Mouse (Mus musculus) heart, adult 2 months (tissue): ENCODE data around the gene Inha. TPM values are rescaled to one million over a fixed set of nuclear protein-coding genes. Genes with fewer than 3 reads are reported as not detected.

Experiments used
- DNase-seq, 2 experiments: peaks; one replicate each; pipeline ENCODE4 v3.0.0; 2021
- H3K27ac ChIP-seq: fragments of 200-600 bp; 2 replicates; pipeline ENCODE4 v1.8.1; 2022
- H3K27me3 ChIP-seq: fragments of 200-500 bp; 2 replicates; pipeline ENCODE4 v1.6.1; 2012; ENCODE audit warnings: mild to moderate bottlenecking, low read length, inconsistent platforms, mixed read lengths; ENCODE audit not compliant: control insufficient read depth, insufficient read depth
- H3K36me3 ChIP-seq: fragments of 200-500 bp; 2 replicates; pipeline ENCODE4 v1.6.1; 2012; ENCODE audit warnings: low read length, inconsistent platforms; ENCODE audit not compliant: control insufficient read depth, insufficient read depth
- H3K4me1 ChIP-seq: fragments of 200-500 bp; 2 replicates; pipeline ENCODE4 v1.6.1; 2011; ENCODE audit warnings: low read length; ENCODE audit not compliant: control insufficient read depth, insufficient read depth
- H3K4me3 ChIP-seq: fragments of 200-600 bp; 2 replicates; pipeline ENCODE4 v1.8.1; 2022
- H3K79me2 ChIP-seq: fragments of 200-500 bp; replicated peaks from 2 replicates; pipeline ENCODE4 v1.6.1; 2012; ENCODE audit warnings: mild to moderate bottlenecking, inconsistent platforms, low read length, moderate library complexity, mixed read lengths; ENCODE audit not compliant: control insufficient read depth, insufficient read depth
- H3K9ac ChIP-seq: fragments of 200-500 bp; 2 replicates; pipeline ENCODE4 v1.6.1; 2012; ENCODE audit warnings: low read depth, mild to moderate bottlenecking, control low read depth, inconsistent platforms, low read length, mixed read lengths
- CTCF ChIP-seq: fragments of 200-600 bp; IDR thresholded peaks from 2 replicates; pipeline ENCODE4 v1.8.1; 2022; ENCODE audit warnings: antibody characterized with exemption, mild to moderate bottlenecking, moderate library complexity
- EP300 ChIP-seq: fragments of 200-500 bp; IDR thresholded peaks from 2 replicates; pipeline ENCODE4 v1.6.1; 2011; ENCODE audit warnings: low read depth, low read length, control low read depth; ENCODE audit not compliant: insufficient read depth
- POLR2A ChIP-seq: fragments of 200-500 bp; IDR thresholded peaks from 2 replicates; pipeline ENCODE4 v1.6.1; 2011; ENCODE audit warnings: mild to moderate bottlenecking, low read depth, low read length, control low read depth; ENCODE audit not compliant: insufficient read depth
- WGBS: fragments of 180-500 bp; shearing (Covaris S2); methylation state at CpG from one replicate; pipeline ENCODE4 v1.1.7; 2018; 5-methylcytosine and 5-hydroxymethylcytosine counted together
- intact Hi-C: fragments of 180-260 bp; cut with DNase I; formaldehyde crosslinking; loops from one replicate; pipeline ENCODE4 v1.15.1; 2025
- polyA plus RNA-seq: library from polyadenylated mRNA; depleted of rRNA; stranded (reverse); fragments of >200 nt; gene quantifications from 2 replicates; pipeline ENCODE4 v1.2.3, GENCODE M21; 2012
- total RNA-seq, 2 experiments: library from RNA; stranded (reverse); gene quantifications; 2 replicates each; pipeline ENCODE4 v1.2.3; 2021

The Inha gene
- total and polyA plus RNA-seq, 3 experiments = 4.1 to 20.4 (median 4.3) TPM

DNA sequence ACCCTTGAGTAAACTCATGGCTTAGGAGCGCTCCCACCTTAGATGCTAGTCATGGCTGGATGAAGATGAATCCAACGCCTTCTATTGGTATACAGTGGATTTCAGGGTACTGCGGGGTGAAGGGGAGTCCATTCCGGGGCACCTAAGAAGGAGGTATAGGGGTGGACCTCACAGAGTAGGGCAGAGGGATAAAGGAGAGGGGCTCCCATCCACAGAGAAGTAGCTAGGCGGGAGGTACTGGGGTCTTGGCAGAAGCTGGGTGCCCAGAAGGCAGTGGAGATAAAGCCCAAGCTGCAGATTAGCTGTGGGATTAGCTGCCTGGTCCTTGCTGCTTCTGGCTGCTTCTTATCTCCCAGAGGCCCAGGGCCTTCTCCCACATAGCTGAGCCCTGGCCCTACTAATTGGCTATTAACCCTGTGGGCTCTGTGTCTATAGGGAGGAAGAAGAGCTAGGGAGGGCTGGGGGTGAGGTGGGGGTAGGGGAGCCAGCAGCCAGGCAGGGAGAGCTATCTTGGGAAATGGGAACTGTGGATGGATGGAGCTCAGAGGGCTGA is 43.1 kb upstream of the Inha start:
- H3K27me3 ChIP-seq = peaks cover 3% of the 10 kb centered on the region; the same call in 1 of the 2 replicates
- intact Hi-C loops = no loop called here
- no peaks in the 10 kb centered on the region for H3K36me3 ChIP-seq
- peaks cover 2% of the 10 kb centered on the region for H3K4me1 ChIP-seq
- WGBS = 69% methylated on average over 5 of the region's 5 CpGs
- no peak overlapping the region for H3K4me3 ChIP-seq
- DNase-seq = no peak
- TF ChIP-seq EP300 (no peak), CTCF (no peak), POLR2A (no peak)
- H3K27ac ChIP-seq = no peak overlapping the region
- H3K79me2 ChIP-seq = no peaks in the 10 kb centered on the region
- no peak overlapping the region for H3K9ac ChIP-seq

DNA sequence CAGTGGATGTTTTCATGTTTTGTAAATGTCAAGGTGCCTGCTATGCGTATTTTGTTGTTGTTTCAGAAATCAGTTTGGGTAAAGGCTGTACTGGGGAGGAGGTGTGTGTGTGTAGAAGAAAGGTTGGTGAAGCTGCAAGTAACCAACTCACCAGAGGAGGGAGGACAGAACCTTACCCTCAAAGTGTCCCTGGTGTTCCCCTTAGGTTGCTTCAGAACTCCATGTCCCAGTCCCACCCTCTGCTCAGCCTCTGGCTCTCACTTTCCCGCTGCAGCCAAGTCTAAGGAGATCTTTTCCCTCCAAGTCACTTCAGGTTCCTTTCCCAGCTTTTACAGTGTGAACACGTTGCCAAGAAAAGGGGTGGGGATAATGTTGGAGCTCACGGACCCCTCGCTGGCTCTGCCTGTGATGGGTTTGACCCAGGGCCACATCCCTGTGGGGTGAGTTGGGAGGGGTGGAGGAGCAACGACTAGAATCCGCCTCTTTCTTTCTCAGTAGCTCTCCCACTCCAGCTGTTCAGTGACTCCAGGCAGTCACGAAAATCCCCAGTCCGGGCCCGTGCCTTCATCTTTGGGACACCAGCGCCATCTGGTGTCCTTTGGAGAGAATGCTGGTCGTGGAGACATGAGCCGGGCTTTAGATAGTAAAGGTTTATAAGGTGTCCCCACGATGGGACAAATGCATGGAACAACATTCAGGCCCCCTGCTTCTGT is 39.5 kb upstream of the Inha start:
- no peaks in the 10 kb centered on the region for H3K36me3 ChIP-seq
- TF ChIP-seq POLR2A (no peak), EP300 (peak; percentile 78; the same call in 1 of the 2 replicates), CTCF (peak; percentile 91)
- H3K9ac ChIP-seq = no peak overlapping the region
- no peak overlapping the region for H3K4me3 ChIP-seq
- intact Hi-C loops = loop anchor here (1.0 kb wide), 2 partner anchors 22 to 124 kb away; no protein-coding TSS in a partner anchor
- H3K79me2 ChIP-seq = no peaks in the 10 kb centered on the region
- WGBS = 8% methylated on average over 14 of the region's 14 CpGs
- peaks cover 1% of the 10 kb centered on the region; the same call in 1 of the 2 replicates for H3K27me3 ChIP-seq
- DNase-seq = peak; percentile 78 to 85
- no peak overlapping the region for H3K27ac ChIP-seq
- no peaks in the 10 kb centered on the region; the same call in 1 of the 2 replicates for H3K4me1 ChIP-seq

DNA sequence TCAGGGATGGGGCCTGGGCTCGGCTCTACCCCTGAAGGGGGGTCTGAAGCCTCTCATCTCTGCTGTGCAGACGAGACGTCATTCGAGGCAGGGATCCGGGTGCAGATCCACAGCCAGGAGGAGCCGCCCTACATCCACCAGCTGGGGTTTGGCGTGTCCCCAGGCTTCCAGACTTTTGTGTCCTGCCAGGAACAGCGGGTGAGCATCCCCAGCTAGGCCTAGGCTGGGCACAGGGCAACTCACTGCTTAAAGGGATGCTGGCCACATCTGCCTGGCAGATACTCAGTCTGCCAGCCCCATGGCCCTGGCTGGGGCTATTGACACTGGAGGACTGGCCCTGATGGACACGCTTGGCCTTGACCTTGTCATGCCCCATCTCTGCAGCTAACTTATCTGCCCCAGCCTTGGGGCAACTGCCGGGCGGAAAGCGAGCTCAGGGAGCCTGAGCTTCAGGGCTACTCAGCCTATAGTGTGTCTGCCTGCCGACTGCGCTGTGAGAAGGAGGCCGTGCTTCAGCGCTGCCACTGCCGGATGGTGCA is 37.5 kb upstream of the Inha start:
- peaks cover 1% of the 10 kb centered on the region; the same call in 1 of the 2 replicates for H3K27me3 ChIP-seq

GRCm38 (mm10) chr1:75476441-75476840 is 30.4 kb upstream of the Inha start:
- Histone ChIP-seq H3K4me1 (peaks cover 4% of the 10 kb centered on the region), H3K27ac (no peak overlapping the region), H3K9ac (no peak overlapping the region), H3K36me3 (no peaks in the 10 kb centered on the region), H3K79me2 (no peaks in the 10 kb centered on the region), H3K4me3 (no peak overlapping the region), H3K27me3 (peaks cover 1% of the 10 kb centered on the region; the same call in 1 of the 2 replicates)
- no peak for DNase-seq
- WGBS = 94% methylated on average over 11 of the region's 11 CpGs
- no peak for TF ChIP-seq POLR2A
- TF ChIP-seq EP300 = no peak
- TF ChIP-seq CTCF = no peak
- intact Hi-C loops = loop anchor here (5.0 kb wide), 1 partner anchor 81 kb away; no protein-coding TSS in a partner anchor

More for the DNA sequence above, 37.5 kb upstream of the Inha start:
- WGBS = 77% methylated on average over 17 of the region's 17 CpGs
- H3K4me1 ChIP-seq = no peaks in the 10 kb centered on the region; the same call in 1 of the 2 replicates
- no peak overlapping the region for H3K27ac ChIP-seq
- no peak overlapping the region for H3K4me3 ChIP-seq
- no peak overlapping the region for H3K9ac ChIP-seq
- no peaks in the 10 kb centered on the region for H3K79me2 ChIP-seq
- no peak for DNase-seq
- intact Hi-C loops = no loop called here
- H3K36me3 ChIP-seq = no peaks in the 10 kb centered on the region
- TF ChIP-seq POLR2A = no peak
- TF ChIP-seq EP300 = no peak
- no peak for TF ChIP-seq CTCF

DNA sequence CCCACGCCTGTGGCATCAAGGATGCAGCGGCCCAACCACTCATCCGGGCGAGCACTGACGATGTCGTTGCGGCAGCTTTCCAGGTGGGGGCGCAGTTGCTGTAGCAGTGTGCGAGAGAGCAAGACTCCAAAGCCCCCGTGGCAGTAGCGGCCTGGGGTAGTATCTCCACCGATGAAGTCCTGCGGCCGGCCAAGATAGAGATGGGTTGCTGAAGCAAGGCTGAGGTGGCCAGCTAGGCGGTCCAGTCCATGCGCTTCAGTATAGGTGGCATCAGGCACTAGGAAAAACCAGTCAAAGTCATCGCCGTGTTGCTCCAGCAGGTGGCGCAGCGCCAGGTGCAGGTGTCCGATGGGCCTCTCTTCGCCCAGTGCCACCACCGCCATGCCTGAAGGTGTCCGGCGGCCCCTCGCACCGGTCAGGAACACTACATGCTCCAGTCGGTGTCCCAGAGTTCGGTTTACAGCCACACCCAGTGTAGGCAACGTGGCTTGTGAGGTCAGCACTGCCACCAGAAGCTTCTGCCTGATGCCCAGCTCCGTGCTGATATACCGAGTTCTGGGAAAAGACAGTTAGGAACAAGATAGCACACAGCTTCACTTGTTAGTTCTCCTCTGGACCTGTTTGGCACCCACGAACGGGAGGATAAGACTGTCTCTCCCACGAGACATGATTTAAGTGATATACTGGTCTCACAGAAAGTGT is 29.5 kb upstream of the Inha start:
- H3K27me3 ChIP-seq = peaks cover 1% of the 10 kb centered on the region; the same call in 1 of the 2 replicates
- no peak overlapping the region for H3K4me3 ChIP-seq
- peak; percentile 81 for TF ChIP-seq CTCF
- TF ChIP-seq EP300 = no peak
- 14% methylated on average over 35 of the region's 35 CpGs for WGBS
- no peak overlapping the region for H3K27ac ChIP-seq
- H3K4me1 ChIP-seq = peaks cover 4% of the 10 kb centered on the region
- intact Hi-C loops = loop anchor here (5.0 kb wide), 1 partner anchor 80 kb away; no protein-coding TSS in a partner anchor
- H3K36me3 ChIP-seq = no peaks in the 10 kb centered on the region
- peak; percentile 80 to 83 for DNase-seq
- H3K79me2 ChIP-seq = no peaks in the 10 kb centered on the region
- no peak overlapping the region for H3K9ac ChIP-seq

DNA sequence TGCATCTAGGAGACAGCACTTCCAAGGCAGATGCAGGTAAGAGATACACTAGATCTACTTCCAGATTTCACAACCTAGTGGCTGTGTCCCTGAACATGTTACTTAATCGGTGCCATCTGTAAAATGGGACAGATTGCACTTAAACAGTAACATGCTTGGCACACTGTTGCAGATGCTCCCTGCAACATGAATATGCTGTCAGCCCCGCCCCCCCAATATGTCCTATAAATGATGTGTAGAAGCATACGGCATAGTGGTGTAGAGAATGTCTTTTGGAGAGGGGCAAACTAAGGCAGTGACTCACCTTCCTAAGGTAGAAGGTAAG is 28.9 kb upstream of the Inha start:
- Histone ChIP-seq H3K79me2 (no peaks in the 10 kb centered on the region), H3K27ac (no peak overlapping the region), H3K9ac (no peak overlapping the region), H3K27me3 (peaks cover 6% of the 10 kb centered on the region), H3K36me3 (no peaks in the 10 kb centered on the region), H3K4me1 (peaks cover 4% of the 10 kb centered on the region), H3K4me3 (no peak overlapping the region)
- WGBS = 32% methylated on average over 3 of the region's 3 CpGs
- no peak for DNase-seq
- no peak for TF ChIP-seq EP300
- intact Hi-C loops = loop anchor here (2.0 to 5.0 kb wide), 2 partner anchors 27 to 79 kb away; no protein-coding TSS in a partner anchor
